In the genomic region with DNA sequence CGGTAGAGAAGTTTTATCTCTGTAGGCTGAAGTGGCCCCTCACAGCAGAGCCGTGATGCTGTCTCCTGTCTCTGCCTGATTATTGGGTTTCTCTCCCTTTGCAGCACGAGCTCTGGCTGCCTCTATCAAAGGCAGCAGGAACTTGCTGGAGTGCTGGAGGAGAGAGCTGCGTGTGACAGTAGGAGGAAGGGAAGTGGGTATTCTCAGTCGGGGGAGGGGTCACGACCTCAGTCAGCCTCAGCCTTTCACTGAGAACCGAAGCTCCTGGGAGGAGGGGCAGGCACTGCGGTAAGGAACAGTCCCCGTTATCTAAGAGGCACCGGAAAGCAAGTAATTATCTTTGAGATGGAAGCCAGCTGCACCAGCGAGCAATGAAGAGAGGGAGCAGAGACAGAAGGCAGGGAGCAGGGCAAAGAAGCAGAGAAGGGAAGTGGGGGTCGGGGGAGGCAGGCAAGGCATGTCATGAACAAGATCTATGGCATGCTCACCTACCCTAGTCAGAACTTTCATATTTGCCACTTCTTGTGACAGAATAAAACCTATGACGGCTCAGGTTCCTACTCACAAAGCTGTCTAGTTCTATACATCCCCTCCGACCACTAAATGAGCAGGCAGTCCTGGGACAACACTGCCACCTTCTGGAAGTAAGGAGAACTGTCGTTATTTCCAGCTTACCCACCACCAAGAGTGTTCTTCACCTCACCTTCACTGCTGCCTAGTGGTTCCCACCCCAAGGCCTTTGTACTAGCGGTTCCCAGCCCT, we compare ENCODE assay signal across 8 mouse cellular contexts.
DNase-seq lines count a peak whose midpoint lies in the region; ATAC-seq and TF ChIP-seq lines count a peak whose summit lies in the region.

No protein-coding gene starts in this region.

- TF ChIP-seq CTCF in ES-Bruce4 (IDR thresholded peaks at IDR 0.05; ENCODE audit: low read depth, low read length), result peak; percentile 51
- TF ChIP-seq CTCF in small intestine, adult 2 months (IDR thresholded peaks at IDR 0.05; ENCODE audit: extremely low read depth, insufficient read length, insufficient replicate concordance, low read depth, low read length), result peak; percentile 50; the same call in 1 of the 2 replicates

- H3K27ac ChIP-seq in ES-Bruce4 (ENCODE audit: insufficient read depth, low read length), result peak overlapping the region; percentile 8
- H3K27ac ChIP-seq in heart, embryonic 12.5 days (ENCODE audit: poor library complexity, severe bottlenecking), result peak overlapping the region; percentile 46
- peak overlapping the region; percentile 50; the same call in 1 of the 2 replicates for H3K27ac ChIP-seq in kidney, embryonic 16.5 days (ENCODE audit: low read length)
- H3K27ac ChIP-seq in small intestine, adult 2 months (ENCODE audit: insufficient read depth, low read depth, low read length), result peak overlapping the region; percentile 56

- TF ChIP-seq EP300 in ES-Bruce4 (IDR thresholded peaks at IDR 0.05; ENCODE audit: insufficient read depth, low read depth, low read length), result no peak

- peaks cover 6% of the 10 kb centered on the region for H3K9me3 ChIP-seq in ES-Bruce4 (replicated peaks; ENCODE audit: control insufficient read depth, insufficient read depth, low read length, poor library complexity, severe bottlenecking)
- no peaks in the 10 kb centered on the region for H3K9me3 ChIP-seq in heart, embryonic 12.5 days (replicated peaks)
- H3K9me3 ChIP-seq in kidney, embryonic 16.5 days (ENCODE audit: low read length), result no peaks in the 10 kb centered on the region

- TF ChIP-seq POLR2A in ES-Bruce4 (IDR thresholded peaks at IDR 0.05; ENCODE audit: insufficient read depth, low read length), result no peak
- TF ChIP-seq POLR2A in small intestine, adult 2 months (IDR thresholded peaks at IDR 0.05; ENCODE audit: low read depth, low read length), result no peak

- H3K4me3 ChIP-seq in ES-Bruce4 (ENCODE audit: low read depth, low read length), result no peak overlapping the region
- peak overlapping the region; percentile 41 for H3K4me3 ChIP-seq in heart, embryonic 12.5 days
- peak overlapping the region; percentile 16 for H3K4me3 ChIP-seq in kidney, embryonic 16.5 days (ENCODE audit: low read length)
- peak overlapping the region; percentile 51 for H3K4me3 ChIP-seq in small intestine, adult 2 months (ENCODE audit: low read depth, low read length)

- peak; percentile 94 for ATAC-seq in common myeloid progenitor, adult 5-6 weeks (replicated peaks; ENCODE audit: low read depth, poor library complexity, severe bottlenecking)
- peak; percentile 85 for ATAC-seq in heart, embryonic 12.5 days (ENCODE audit: insufficient number of reproducible peaks, low FRiP score)
- peak; percentile 83 for ATAC-seq in kidney, embryonic 16.5 days (ENCODE audit: low FRiP score, low TSS enrichment)

- WGBS in heart, embryonic 12.5 days, result 1% methylated on average over 16 of the region's 16 CpGs
- 4% methylated on average over 16 of the region's 16 CpGs for WGBS in kidney, embryonic 16.5 days
- WGBS in small intestine, adult 2 months, result 3% methylated on average over 16 of the region's 16 CpGs

- H3K27me3 ChIP-seq in ES-Bruce4 (ENCODE audit: control insufficient read depth, insufficient read depth, low read length, poor library complexity, severe bottlenecking), result no peaks in the 10 kb centered on the region
- H3K27me3 ChIP-seq in heart, embryonic 12.5 days (replicated peaks), result no peaks in the 10 kb centered on the region
- H3K27me3 ChIP-seq in kidney, embryonic 16.5 days (ENCODE audit: insufficient read depth, low read length), result no peaks in the 10 kb centered on the region
- no peaks in the 10 kb centered on the region for H3K27me3 ChIP-seq in small intestine, adult 2 months (ENCODE audit: control insufficient read depth, insufficient read depth, low read length)

- DNase-seq in 416B (ENCODE audit: low read depth), result peak; percentile 95
- peak; percentile 35 for DNase-seq in lung, postnatal 36 days
- no peak for DNase-seq in gastrocnemius, adult 8-10 months (ENCODE audit: low spot score in 2 of 2)

- peak overlapping the region; percentile 86 for H3K4me2 ChIP-seq in heart, embryonic 12.5 days
- H3K4me2 ChIP-seq in kidney, embryonic 16.5 days (replicated peaks; ENCODE audit: low read depth, low read length), result peak overlapping the region; percentile 50

- no peak overlapping the region for H3K9ac ChIP-seq in ES-Bruce4 (ENCODE audit: low read depth, poor library complexity, severe bottlenecking)
- H3K9ac ChIP-seq in heart, embryonic 12.5 days, result peak overlapping the region; percentile 19; the same call in 1 of the 2 replicates
- no peak overlapping the region; the same call in 1 of the 2 replicates for H3K9ac ChIP-seq in kidney, embryonic 16.5 days (replicated peaks; ENCODE audit: low read length)

- H3K36me3 ChIP-seq in ES-Bruce4 (ENCODE audit: control insufficient read depth, insufficient read depth, low read length, poor library complexity, severe bottlenecking), result no peaks in the 10 kb centered on the region
- no peaks in the 10 kb centered on the region for H3K36me3 ChIP-seq in heart, embryonic 12.5 days
- H3K36me3 ChIP-seq in kidney, embryonic 16.5 days (ENCODE audit: insufficient read depth, low read length), result no peaks in the 10 kb centered on the region
- H3K36me3 ChIP-seq in small intestine, adult 2 months (ENCODE audit: control insufficient read depth, insufficient read depth, low read length), result no peaks in the 10 kb centered on the region

- peaks cover 11% of the 10 kb centered on the region for H3K4me1 ChIP-seq in ES-Bruce4 (ENCODE audit: control insufficient read depth, insufficient read depth, low read length)
- peaks cover 28% of the 10 kb centered on the region for H3K4me1 ChIP-seq in heart, embryonic 12.5 days (replicated peaks)
- H3K4me1 ChIP-seq in kidney, embryonic 16.5 days (ENCODE audit: insufficient read depth, low read length), result peaks cover 12% of the 10 kb centered on the region
- H3K4me1 ChIP-seq in small intestine, adult 2 months (ENCODE audit: control insufficient read depth, insufficient read depth, insufficient read length, low read length), result peaks cover 5% of the 10 kb centered on the region

Comparison
In these comparisons a context has a peak if more than half of its experiments do, and no peak if none do; other contexts are left out.
1. DNase-seq: peak in 416B (single experiment) and lung, postnatal 36 days (single experiment); none in gastrocnemius, adult 8-10 months (0 of 2).
2. Peak in every context shown above with its lines, with median percentiles within 50 percentile points of each other: H3K27ac ChIP-seq and ATAC-seq.